Mouse (Mus musculus) ES-Bruce4 (cell line): ENCODE results near the gene Car5a.

Source experiments
- CTCF ChIP-seq: IDR thresholded peaks from one replicate; pipeline ENCODE4 v1.8.1; 2011; ENCODE audit warnings: low read depth, low read length
- EP300 ChIP-seq: IDR thresholded peaks from 2 replicates; pipeline ENCODE4 v1.6.1; 2011; ENCODE audit warnings: low read depth, low read length; ENCODE audit not compliant: insufficient read depth
- POLR2A ChIP-seq: IDR thresholded peaks from one replicate; pipeline ENCODE4 v1.8.1; 2011; ENCODE audit warnings: low read length; ENCODE audit not compliant: insufficient read depth

- no peak for TF ChIP-seq POLR2A
- TF ChIP-seq CTCF, result no peak
- TF ChIP-seq EP300, result no peak
Measured at GRCm38 (mm10) chr8:121978670-121979069, 34.0 kb upstream of the Car5a start.
